Mouse (Mus musculus): Measurements from ENCODE around the gene 1110002E22Rik.

DNA sequence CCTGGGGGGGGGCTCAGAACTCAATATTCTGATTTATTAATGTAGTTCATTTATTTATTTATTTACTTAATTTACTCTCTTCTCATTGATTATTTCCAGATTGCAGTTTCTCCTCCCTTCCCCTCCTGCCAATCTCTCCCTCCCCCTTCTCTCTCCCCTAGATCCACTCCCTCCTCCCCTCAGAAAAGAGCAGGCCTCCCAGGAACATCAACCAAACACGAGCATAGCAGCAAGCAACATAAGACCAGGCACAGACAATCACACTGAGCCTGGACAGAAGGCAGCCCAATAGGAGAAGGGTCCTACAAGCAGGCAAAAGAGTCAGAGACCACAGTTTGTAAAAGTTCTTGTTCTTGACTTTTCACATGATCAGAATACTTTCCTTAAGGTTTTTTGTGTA is 6.2 kb downstream of the 1110002E22Rik start:
- TF ChIP-seq CTCF (IDR thresholded peaks at IDR 0.05; ENCODE audit: insufficient read depth, low read depth, low read length): no peak
- no peak for TF ChIP-seq POLR2A (IDR thresholded peaks at IDR 0.05; ENCODE audit: insufficient read depth, low read depth, low read length)

Measured in olfactory bulb, adult 2 months (tissue).